Mouse (Mus musculus) ES-Bruce4 (cell line): Measurements from ENCODE around the gene Neo1. TPM values are rescaled to one million over a fixed set of nuclear protein-coding genes. Genes with fewer than 3 reads are reported as not detected.

ENCODE experiments used
- H3K27ac ChIP-seq: 2 replicates; pipeline ENCODE4 v1.5.1; 2012; ENCODE audit warnings: low read length, inconsistent platforms; ENCODE audit not compliant: insufficient read depth
- H3K27me3 ChIP-seq: 2 replicates; pipeline ENCODE4 v1.6.1; 2012; ENCODE audit warnings: mild to moderate bottlenecking, low read length, inconsistent platforms; ENCODE audit not compliant: control insufficient read depth, poor library complexity, insufficient read depth, severe bottlenecking
- H3K36me3 ChIP-seq: 2 replicates; pipeline ENCODE4 v1.6.1; 2012; ENCODE audit warnings: inconsistent platforms, mild to moderate bottlenecking, low read length, moderate library complexity; ENCODE audit not compliant: control insufficient read depth, poor library complexity, insufficient read depth, severe bottlenecking
- H3K4me1 ChIP-seq: one replicate; pipeline ENCODE4 v1.8.1; 2011; ENCODE audit warnings: low read length; ENCODE audit not compliant: control insufficient read depth, insufficient read depth
- H3K4me3 ChIP-seq: 2 replicates; pipeline ENCODE4 v1.5.1; 2011; ENCODE audit warnings: low read depth, mild to moderate bottlenecking, low read length
- H3K9ac ChIP-seq: 2 replicates; pipeline ENCODE4 v1.6.1; 2012; ENCODE audit warnings: low read depth, mild to moderate bottlenecking, inconsistent platforms; ENCODE audit not compliant: poor library complexity, severe bottlenecking
- H3K9me3 ChIP-seq: replicated peaks from 2 replicates; pipeline ENCODE4 v1.6.1; 2012; ENCODE audit warnings: mild to moderate bottlenecking, low read length, inconsistent platforms; ENCODE audit not compliant: control insufficient read depth, poor library complexity, insufficient read depth, severe bottlenecking
- CTCF ChIP-seq: IDR thresholded peaks from one replicate; pipeline ENCODE4 v1.8.1; 2011; ENCODE audit warnings: low read depth, low read length
- EP300 ChIP-seq: IDR thresholded peaks from 2 replicates; pipeline ENCODE4 v1.6.1; 2011; ENCODE audit warnings: low read depth, low read length; ENCODE audit not compliant: insufficient read depth
- POLR2A ChIP-seq: IDR thresholded peaks from one replicate; pipeline ENCODE4 v1.8.1; 2011; ENCODE audit warnings: low read length; ENCODE audit not compliant: insufficient read depth
- polyA plus RNA-seq: library from polyadenylated mRNA; stranded (reverse); fragments of >200 nt; gene quantifications from 2 replicates; pipeline ENCODE4 v1.2.4, GENCODE M21; 2011; ENCODE audit warnings: low read depth; ENCODE audit not compliant: missing spikeins, insufficient read depth, insufficient read length

Neo1 gene
- polyA plus RNA-seq, 1 experiment = 28.1 TPM

- H3K36me3 ChIP-seq = peaks cover 8% of the 10 kb centered on the region; the same call in 1 of the 2 replicates
- no peak overlapping the region for H3K4me3 ChIP-seq
- H3K9me3 ChIP-seq = no peaks in the 10 kb centered on the region
- no peaks in the 10 kb centered on the region for H3K4me1 ChIP-seq
- no peak overlapping the region for H3K9ac ChIP-seq
- TF ChIP-seq POLR2A (no peak), CTCF (no peak), EP300 (no peak)
- no peaks in the 10 kb centered on the region for H3K27me3 ChIP-seq
- no peak overlapping the region for H3K27ac ChIP-seq
Measured at GRCm38 (mm10) chr9:58876946-58877625, 159.2 kb downstream of the Neo1 start.

- Histone ChIP-seq H3K4me1 (no peaks in the 10 kb centered on the region), H3K9me3 (no peaks in the 10 kb centered on the region), H3K27ac (no peak overlapping the region), H3K27me3 (no peaks in the 10 kb centered on the region), H3K4me3 (no peak overlapping the region), H3K9ac (no peak overlapping the region), H3K36me3 (peaks cover 8% of the 10 kb centered on the region; the same call in 1 of the 2 replicates)
- TF ChIP-seq POLR2A (no peak), CTCF (no peak), EP300 (no peak)
Measured at GRCm38 (mm10) chr9:58875439-58875838, 160.8 kb downstream of the Neo1 start.

GRCm38 (mm10) chr9:58874354-58874753 lies 161.9 kb downstream of the Neo1 start:
- Histone ChIP-seq H3K27ac (no peak overlapping the region), H3K27me3 (no peaks in the 10 kb centered on the region), H3K4me1 (no peaks in the 10 kb centered on the region), H3K9me3 (no peaks in the 10 kb centered on the region), H3K36me3 (0 out of 2 replicates have a peak, but pooled peaks cover 3% of the 10 kb centered on the region), H3K4me3 (no peak overlapping the region), H3K9ac (no peak overlapping the region)
- TF ChIP-seq CTCF (no peak), POLR2A (no peak), EP300 (no peak)

- no peaks in the 10 kb centered on the region for H3K4me1 ChIP-seq
- no peaks in the 10 kb centered on the region for H3K9me3 ChIP-seq
- H3K27me3 ChIP-seq = no peaks in the 10 kb centered on the region
- H3K4me3 ChIP-seq = no peak overlapping the region
- H3K27ac ChIP-seq = no peak overlapping the region
- 0 out of 2 replicates have a peak, but pooled peaks cover 3% of the 10 kb centered on the region for H3K36me3 ChIP-seq
- no peak overlapping the region for H3K9ac ChIP-seq
- TF ChIP-seq POLR2A = no peak
- peak; percentile 88 for TF ChIP-seq CTCF
Measured at GRCm38 (mm10) chr9:58873541-58874324, 162.5 kb downstream of the Neo1 start.

GRCm38 (mm10) chr9:58871141-58871540 lies 165.1 kb downstream of the Neo1 start:
- no peaks in the 10 kb centered on the region for H3K4me1 ChIP-seq
- H3K9me3 ChIP-seq = no peaks in the 10 kb centered on the region
- no peaks in the 10 kb centered on the region for H3K36me3 ChIP-seq
- H3K9ac ChIP-seq = no peak overlapping the region
- no peak for TF ChIP-seq POLR2A
- no peak for TF ChIP-seq EP300
- no peak for TF ChIP-seq CTCF
- no peaks in the 10 kb centered on the region for H3K27me3 ChIP-seq
- no peak overlapping the region for H3K27ac ChIP-seq
- no peak overlapping the region for H3K4me3 ChIP-seq

- no peaks in the 10 kb centered on the region for H3K4me1 ChIP-seq
- H3K9me3 ChIP-seq = no peaks in the 10 kb centered on the region
- no peak for TF ChIP-seq POLR2A
- TF ChIP-seq EP300 = no peak
- no peaks in the 10 kb centered on the region for H3K36me3 ChIP-seq
- no peak overlapping the region for H3K27ac ChIP-seq
- no peaks in the 10 kb centered on the region for H3K27me3 ChIP-seq
- H3K4me3 ChIP-seq = no peak overlapping the region
- H3K9ac ChIP-seq = no peak overlapping the region
Measured at GRCm38 (mm10) chr9:58863826-58864225, 172.4 kb downstream of the Neo1 start.
